Mouse (Mus musculus) intestine, postnatal 0 days (tissue): ENCODE data around the gene Dnm2. TPM values are rescaled to one million over a fixed set of nuclear protein-coding genes. Genes with fewer than 3 reads are reported as not detected.

Experiments
- ATAC-seq: fragments of 200-750 bp; cut with Nextera tagmentation; 2 replicates; pipeline ENCODE4 v1.8.0; 2017; ENCODE audit warnings: mild to moderate bottlenecking, moderate TSS enrichment, moderate library complexity
- H3K27ac ChIP-seq: fragments of 300-500 bp; sonication (generic); 2 replicates; pipeline ENCODE4 v1.5.1; 2014; ENCODE audit warnings: mild to moderate bottlenecking, low read depth, low read length, moderate library complexity
- H3K27me3 ChIP-seq: fragments of 300-500 bp; sonication (generic); replicated peaks from 2 replicates; pipeline ENCODE4 v1.6.1; 2014; ENCODE audit warnings: low read length, mixed read lengths; ENCODE audit not compliant: control insufficient read depth, insufficient read depth
- H3K36me3 ChIP-seq: fragments of 300-500 bp; sonication (generic); 2 replicates; pipeline ENCODE4 v1.6.1; 2014; ENCODE audit warnings: mild to moderate bottlenecking, moderate library complexity; ENCODE audit not compliant: control insufficient read depth, insufficient read depth
- H3K4me1 ChIP-seq: fragments of 300-500 bp; sonication (generic); replicated peaks from 2 replicates; pipeline ENCODE4 v1.6.1; 2014; ENCODE audit warnings: antibody characterized with exemption, low read length, mixed read lengths; ENCODE audit not compliant: control insufficient read depth, insufficient read depth
- H3K4me2 ChIP-seq: fragments of 300-500 bp; sonication (generic); replicated peaks from 2 replicates; pipeline ENCODE4 v1.6.1; 2014; ENCODE audit warnings: low read depth, mild to moderate bottlenecking, moderate library complexity
- H3K4me3 ChIP-seq: fragments of 300-500 bp; sonication (generic); 2 replicates; pipeline ENCODE4 v1.5.1; 2014; ENCODE audit warnings: low read depth, low read length
- H3K9ac ChIP-seq: fragments of 300-500 bp; sonication (generic); 2 replicates; pipeline ENCODE4 v1.6.1; 2014; ENCODE audit warnings: mild to moderate bottlenecking, low read depth, low read length
- H3K9me3 ChIP-seq: fragments of 300-500 bp; sonication (generic); 2 replicates; pipeline ENCODE4 v1.6.1; 2016; ENCODE audit warnings: mixed run types; ENCODE audit not compliant: control insufficient read depth
- CTCF ChIP-seq: sonication (generic); IDR thresholded peaks from 2 replicates; pipeline ENCODE4 v1.5.1; 2016; ENCODE audit warnings: low read depth, mild to moderate bottlenecking, control low read depth, antibody characterized with exemption, moderate library complexity
- WGBS: fragments of 180-500 bp; shearing (Covaris S2); extraction: QIAGEN DNeasy Blood & Tissue Kit; methylation state at CpG from one replicate; pipeline ENCODE4 v1.1.7; 2014; 5-methylcytosine and 5-hydroxymethylcytosine counted together
- polyA plus RNA-seq: library from polyadenylated mRNA; unstranded; fragments of >200 nt; fragmentation: Nextera tagmentation; extraction: Ambion mirVana; gene quantifications from 2 replicates; pipeline ENCODE4 v1.2.1, GENCODE M21; 2015

Gene Dnm2
- polyA plus RNA-seq, 1 experiment from 2014 or later = 69.6 TPM

- Histone ChIP-seq H3K9ac (peak overlapping the region; percentile 7; the same call in 1 of the 2 replicates), H3K4me1 (no peaks in the 10 kb centered on the region), H3K9me3 (no peaks in the 10 kb centered on the region), H3K27me3 (no peaks in the 10 kb centered on the region), H3K4me3 (no peak overlapping the region), H3K27ac (no peak overlapping the region), H3K4me2 (no peak overlapping the region), H3K36me3 (peaks cover 4% of the 10 kb centered on the region; the same call in 1 of the 2 replicates)
- no peak for TF ChIP-seq CTCF
- WGBS = 53% methylated on average over 7 of the region's 7 CpGs
- no peak for ATAC-seq
These were observed 11.3 kb downstream of the Dnm2 start for GRCm38 (mm10) chr9:21435777-21436635.

GRCm38 (mm10) chr9:21437577-21437976 is 12.9 kb downstream of the Dnm2 start:
- H3K4me3 ChIP-seq = no peak overlapping the region
- no peaks in the 10 kb centered on the region for H3K4me1 ChIP-seq
- 94% methylated on average over 6 of the region's 6 CpGs for WGBS
- H3K27me3 ChIP-seq = no peaks in the 10 kb centered on the region
- no peaks in the 10 kb centered on the region for H3K9me3 ChIP-seq
- TF ChIP-seq CTCF = no peak
- H3K27ac ChIP-seq = no peak overlapping the region
- 0 out of 2 replicates have a peak, but pooled peaks cover 10% of the 10 kb centered on the region for H3K36me3 ChIP-seq
- ATAC-seq = no peak
- H3K9ac ChIP-seq = no peak overlapping the region
- no peak overlapping the region for H3K4me2 ChIP-seq

- TF ChIP-seq CTCF = no peak
- Histone ChIP-seq H3K9me3 (no peaks in the 10 kb centered on the region), H3K27me3 (no peaks in the 10 kb centered on the region), H3K4me2 (no peak overlapping the region), H3K4me3 (no peak overlapping the region), H3K9ac (no peak overlapping the region), H3K27ac (no peak overlapping the region), H3K36me3 (0 out of 2 replicates have a peak, but pooled peaks cover 10% of the 10 kb centered on the region), H3K4me1 (no peaks in the 10 kb centered on the region)
- ATAC-seq = no peak
- 60% methylated on average over 3 of the region's 3 CpGs for WGBS
These were observed 13.5 kb downstream of the Dnm2 start for GRCm38 (mm10) chr9:21438219-21438618.

- no peak for ATAC-seq
- no peak overlapping the region for H3K4me3 ChIP-seq
- no peaks in the 10 kb centered on the region for H3K4me1 ChIP-seq
- H3K9ac ChIP-seq = no peak overlapping the region
- no peak for TF ChIP-seq CTCF
- H3K27me3 ChIP-seq = no peaks in the 10 kb centered on the region
- no peaks in the 10 kb centered on the region for H3K9me3 ChIP-seq
- H3K4me2 ChIP-seq = no peak overlapping the region
- H3K36me3 ChIP-seq = 0 out of 2 replicates have a peak, but pooled peaks cover 11% of the 10 kb centered on the region
- no peak overlapping the region for H3K27ac ChIP-seq
- 69% methylated on average over 3 of the region's 3 CpGs for WGBS
These were observed 14.7 kb downstream of the Dnm2 start for GRCm38 (mm10) chr9:21439456-21439855.

GRCm38 (mm10) chr9:21439914-21440313 is 15.2 kb downstream of the Dnm2 start:
- Histone ChIP-seq H3K36me3 (0 out of 2 replicates have a peak, but pooled peaks cover 15% of the 10 kb centered on the region), H3K4me2 (no peak overlapping the region), H3K9ac (no peak overlapping the region), H3K4me1 (no peaks in the 10 kb centered on the region), H3K9me3 (no peaks in the 10 kb centered on the region), H3K27me3 (no peaks in the 10 kb centered on the region), H3K4me3 (no peak overlapping the region), H3K27ac (no peak overlapping the region)
- no peak for TF ChIP-seq CTCF
- no peak for ATAC-seq
- WGBS = 94% methylated on average over 2 of the region's 2 CpGs

- Histone ChIP-seq H3K27ac (no peak overlapping the region), H3K4me2 (no peak overlapping the region), H3K4me1 (no peaks in the 10 kb centered on the region), H3K36me3 (0 out of 2 replicates have a peak, but pooled peaks cover 15% of the 10 kb centered on the region), H3K27me3 (no peaks in the 10 kb centered on the region), H3K9ac (no peak overlapping the region), H3K4me3 (no peak overlapping the region), H3K9me3 (no peaks in the 10 kb centered on the region)
- TF ChIP-seq CTCF = no peak
- ATAC-seq = no peak
These were observed 15.7 kb downstream of the Dnm2 start for GRCm38 (mm10) chr9:21440387-21440786.
